In genomic region chr10:59870038-59870437, GRCm38 (mm10) we compare ENCODE assay signal across 19 mouse cellular contexts. TPM values are rescaled to one million over a fixed set of nuclear protein-coding genes. Genes with fewer than 3 reads are reported as not detected.
DNase-seq lines count a peak whose midpoint lies in the region; ATAC-seq and TF ChIP-seq lines count a peak whose summit lies in the region.
"Had no signal": no experiment of that assay in that cellular context is flagged by ENCODE, and none has a peak within 500 bp of the region (broad histone marks: within the 10 kb centered on the region; RNA-seq: fewer than 3 reads in every experiment).

No protein-coding gene starts in this region.

- H3K27ac ChIP-seq in hindbrain, embryonic 10.5 days, result 0 out of 2 replicates have a peak overlapping the region, but pooled peaks have one; percentile 35
- H3K27ac ChIP-seq in hindbrain, embryonic 14.5 days, result no peak overlapping the region
- no peak overlapping the region for H3K27ac ChIP-seq in kidney, postnatal 0 days
- no peak overlapping the region for H3K27ac ChIP-seq in midbrain, embryonic 15.5 days
- H3K27ac ChIP-seq in midbrain, embryonic 14.5 days (replicated peaks; ENCODE audit: low read depth, low read length), result no peak overlapping the region
- H3K27ac ChIP-seq: heart, embryonic 13.5 days had no signal

- no peak for DNase-seq in hindbrain, embryonic 10.5 days (ENCODE audit: low spot score)
- no peak for DNase-seq in hindbrain, embryonic 14.5 days (ENCODE audit: low spot score)
- DNase-seq in kidney, postnatal 0 days (ENCODE audit: low spot score), result no peak
- DNase-seq in kidney, postnatal 36 days, result no peak
- DNase-seq in midbrain, embryonic 14.5 days, result no peak
- DNase-seq in yolk sac, embryonic 10.5 days (ENCODE audit: low spot score), result no peak
- DNase-seq: B cell, adult 2 months; cerebellum, adult 18-20 months; cerebellum, postnatal 25 days; embryo, embryonic 11 days; gastrocnemius, postnatal 10 days; heart, adult 18-20 months; kidney, postnatal 10 days; right cerebral cortex, postnatal 14 days; spleen, adult 18-20 months; thymus, postnatal 36 days had no signal

- H3K9me3 ChIP-seq in hindbrain, embryonic 10.5 days, result no peaks in the 10 kb centered on the region
- no peaks in the 10 kb centered on the region for H3K9me3 ChIP-seq in hindbrain, embryonic 14.5 days (ENCODE audit: control insufficient read depth, low read length)
- H3K9me3 ChIP-seq in kidney, postnatal 0 days (replicated peaks; ENCODE audit: low read length), result no peaks in the 10 kb centered on the region
- no peaks in the 10 kb centered on the region for H3K9me3 ChIP-seq in midbrain, embryonic 15.5 days
- no peaks in the 10 kb centered on the region for H3K9me3 ChIP-seq in midbrain, embryonic 14.5 days (ENCODE audit: control insufficient read depth, low read length)
- H3K9me3 ChIP-seq: heart, embryonic 13.5 days had no signal

- H3K36me3 ChIP-seq in hindbrain, embryonic 10.5 days, result no peaks in the 10 kb centered on the region
- no peaks in the 10 kb centered on the region for H3K36me3 ChIP-seq in hindbrain, embryonic 14.5 days (replicated peaks; ENCODE audit: control insufficient read depth, insufficient read depth)
- no peaks in the 10 kb centered on the region for H3K36me3 ChIP-seq in kidney, postnatal 0 days (ENCODE audit: insufficient read depth, low read length)
- H3K36me3 ChIP-seq in midbrain, embryonic 15.5 days (replicated peaks), result no peaks in the 10 kb centered on the region
- H3K36me3 ChIP-seq in midbrain, embryonic 14.5 days (ENCODE audit: control insufficient read depth, insufficient read depth, low read length), result no peaks in the 10 kb centered on the region
- H3K36me3 ChIP-seq: heart, embryonic 13.5 days had no signal

- peaks cover 10% of the 10 kb centered on the region for H3K4me1 ChIP-seq in hindbrain, embryonic 10.5 days (replicated peaks)
- no peaks in the 10 kb centered on the region for H3K4me1 ChIP-seq in hindbrain, embryonic 14.5 days (replicated peaks; ENCODE audit: control insufficient read depth, insufficient read depth, low read length)
- H3K4me1 ChIP-seq in kidney, postnatal 0 days (replicated peaks; ENCODE audit: insufficient read depth, low read length), result no peaks in the 10 kb centered on the region
- peaks cover under 1% of the 10 kb centered on the region; the same call in 1 of the 2 replicates for H3K4me1 ChIP-seq in midbrain, embryonic 15.5 days
- H3K4me1 ChIP-seq in midbrain, embryonic 14.5 days (ENCODE audit: control insufficient read depth, insufficient read depth, low read length), result no peaks in the 10 kb centered on the region
- H3K4me1 ChIP-seq: heart, embryonic 13.5 days had no signal

- H3K9ac ChIP-seq in hindbrain, embryonic 14.5 days, result no peak overlapping the region
- no peak overlapping the region for H3K9ac ChIP-seq in kidney, postnatal 0 days (ENCODE audit: low read depth, low read length)
- no peak overlapping the region for H3K9ac ChIP-seq in midbrain, embryonic 15.5 days
- no peak overlapping the region for H3K9ac ChIP-seq in midbrain, embryonic 14.5 days (replicated peaks; ENCODE audit: low read length)
- H3K9ac ChIP-seq: heart, embryonic 13.5 days had no signal

- ATAC-seq in hindbrain, embryonic 14.5 days (ENCODE audit: low FRiP score), result no peak
- peak; percentile 21; the same call in 1 of the 2 replicates for ATAC-seq in kidney, postnatal 0 days (replicated peaks; ENCODE audit: low FRiP score, low read depth)
- ATAC-seq in midbrain, embryonic 15.5 days (replicated peaks), result 0 out of 2 replicates have a peak, but pooled peaks have one; percentile 19
- ATAC-seq in midbrain, embryonic 14.5 days (ENCODE audit: low FRiP score, low TSS enrichment), result no peak
- ATAC-seq: inflammation-experienced regulatory T-cells, adult 6 months had no signal

- no peaks in the 10 kb centered on the region for H3K27me3 ChIP-seq in hindbrain, embryonic 10.5 days (ENCODE audit: insufficient read depth, poor library complexity, severe bottlenecking)
- H3K27me3 ChIP-seq in hindbrain, embryonic 14.5 days (ENCODE audit: control insufficient read depth, insufficient read depth, low read length), result no peaks in the 10 kb centered on the region
- H3K27me3 ChIP-seq in kidney, postnatal 0 days (ENCODE audit: insufficient read depth, low read length), result no peaks in the 10 kb centered on the region
- no peaks in the 10 kb centered on the region for H3K27me3 ChIP-seq in midbrain, embryonic 15.5 days (replicated peaks)
- H3K27me3 ChIP-seq in midbrain, embryonic 14.5 days (ENCODE audit: control insufficient read depth, insufficient read depth, low read length), result no peaks in the 10 kb centered on the region
- H3K27me3 ChIP-seq: heart, embryonic 13.5 days had no signal

- H3K4me3 ChIP-seq in hindbrain, embryonic 10.5 days, result no peak overlapping the region
- no peak overlapping the region for H3K4me3 ChIP-seq in hindbrain, embryonic 14.5 days (replicated peaks; ENCODE audit: low read length)
- H3K4me3 ChIP-seq in kidney, postnatal 0 days (replicated peaks; ENCODE audit: low read depth, low read length), result no peak overlapping the region
- no peak overlapping the region for H3K4me3 ChIP-seq in midbrain, embryonic 15.5 days
- no peak overlapping the region for H3K4me3 ChIP-seq in midbrain, embryonic 14.5 days (replicated peaks; ENCODE audit: low read depth, low read length)
- H3K4me3 ChIP-seq: heart, embryonic 13.5 days had no signal

- no peak overlapping the region for H3K4me2 ChIP-seq in hindbrain, embryonic 14.5 days (replicated peaks)
- no peak overlapping the region for H3K4me2 ChIP-seq in kidney, postnatal 0 days (ENCODE audit: low read length)
- H3K4me2 ChIP-seq in midbrain, embryonic 15.5 days, result no peak overlapping the region
- H3K4me2 ChIP-seq in midbrain, embryonic 14.5 days (ENCODE audit: low read length), result no peak overlapping the region
- H3K4me2 ChIP-seq: heart, embryonic 13.5 days had no signal

- 89% methylated on average over 6 of the region's 6 CpGs for WGBS in hindbrain, embryonic 10.5 days
- 90% methylated on average over 6 of the region's 6 CpGs for WGBS in hindbrain, embryonic 14.5 days
- WGBS in kidney, postnatal 0 days, result 80% methylated on average over 6 of the region's 6 CpGs
- 90% methylated on average over 6 of the region's 6 CpGs for WGBS in midbrain, embryonic 15.5 days
- 91% methylated on average over 6 of the region's 6 CpGs for WGBS in midbrain, embryonic 14.5 days

- no peak for TF ChIP-seq CTCF in kidney, postnatal 0 days (IDR thresholded peaks at IDR 0.05; ENCODE audit: low read depth)

RNA-seq across cellular contexts. Expression of gene Dnajb12, which starts 9.3 kb away (rescaled TPM):
- polyA plus RNA-seq in hindbrain, embryonic 10.5 days (2016; fragmentation: Nextera tagmentation; extraction: Ambion mirVana), result 27.2 and 31.5 TPM in 2 replicates
- 20.6 and 22.5 TPM in 2 replicates for polyA plus RNA-seq in hindbrain, embryonic 14.5 days (2014; fragmentation: Nextera tagmentation; extraction: Ambion mirVana)
- polyA plus RNA-seq in kidney, postnatal 0 days (2015; fragmentation: Nextera tagmentation; extraction: Ambion mirVana), result 27.9 and 30.2 TPM in 2 replicates
- 18.0 TPM in 2 replicates for polyA plus RNA-seq in midbrain, embryonic 15.5 days (2015; fragmentation: Nextera tagmentation; extraction: Ambion mirVana)
- 15.9 and 20.5 TPM in 2 replicates for polyA plus RNA-seq in midbrain, embryonic 14.5 days (2014; fragmentation: Nextera tagmentation; extraction: Ambion mirVana)

Comparison
In these comparisons a context has a peak if more than half of its experiments do, and no peak if none do; other contexts are left out.
1. ATAC-seq: peak in kidney, postnatal 0 days (single experiment) and midbrain, embryonic 15.5 days (single experiment); none in hindbrain, embryonic 14.5 days (single experiment) and midbrain, embryonic 14.5 days (single experiment).